Mouse (Mus musculus) thymus, postnatal 0 days (tissue): ENCODE results near the gene Lgals3. TPM values are rescaled to one million over a fixed set of nuclear protein-coding genes. Genes with fewer than 3 reads are reported as not detected.

Source experiments
- DNase-seq: peaks from one replicate; pipeline ENCODE4 v3.0.0-alpha.2; 2015; ENCODE audit warnings: low spot score
- polyA plus RNA-seq: library from polyadenylated mRNA; unstranded; fragments of >200 nt; fragmentation: Nextera tagmentation; extraction: Ambion mirVana; gene quantifications from 2 replicates; pipeline ENCODE4 v1.2.1, GENCODE M21; 2015

Lgals3 gene
- polyA plus RNA-seq, 1 experiment from 2014 or later = 79.9 TPM

GRCm38 (mm10) chr14:47421606-47422005 lies 54.1 kb downstream of the Lgals3 start:
- no peak for DNase-seq

- no peak for DNase-seq
Observed at GRCm38 (mm10) chr14:47422466-47422865, 54.9 kb downstream of the Lgals3 start.

- DNase-seq = no peak
Observed at GRCm38 (mm10) chr14:47432987-47433386, 65.4 kb downstream of the Lgals3 start.

Other genes starting within 250 kb of the Lgals3 start
- 16.1 and 16.6 TPM in 2 replicates for gene Gch1, start 178.3 kb upstream of the Lgals3 start, polyA plus RNA-seq
- 24.3 and 28.1 TPM in 2 replicates for gene Wdhd1, start 90.9 kb upstream of the Lgals3 start, polyA plus RNA-seq
- gene Socs4, start 90.8 kb upstream of the Lgals3 start, polyA plus RNA-seq = 6.7 and 6.8 TPM in 2 replicates
- gene Mapk1ip1l, start 69.5 kb upstream of the Lgals3 start, polyA plus RNA-seq = 38.8 and 40.4 TPM in 2 replicates
- 41.8 and 46.4 TPM in 2 replicates for gene Dlgap5, start 50.7 kb downstream of the Lgals3 start, polyA plus RNA-seq
- gene Fbxo34, start 82.7 kb downstream of the Lgals3 start, polyA plus RNA-seq = 18.2 and 20.3 TPM in 2 replicates
- 9.8 and 10.3 TPM in 2 replicates for gene Atg14, start 202.9 kb downstream of the Lgals3 start, polyA plus RNA-seq